Mouse (Mus musculus) lung, postnatal 0 days (tissue): ENCODE results near the gene Spi1.

Source experiments
- CTCF ChIP-seq: IDR thresholded peaks from 2 replicates; pipeline ENCODE4 v1.5.1; 2016; ENCODE audit warnings: antibody characterized with exemption, mild to moderate bottlenecking
- EP300 ChIP-seq: IDR thresholded peaks from 2 replicates; pipeline ENCODE4 v1.6.1; 2016; ENCODE audit warnings: antibody characterized with exemption, mild to moderate bottlenecking, control low read depth

DNA sequence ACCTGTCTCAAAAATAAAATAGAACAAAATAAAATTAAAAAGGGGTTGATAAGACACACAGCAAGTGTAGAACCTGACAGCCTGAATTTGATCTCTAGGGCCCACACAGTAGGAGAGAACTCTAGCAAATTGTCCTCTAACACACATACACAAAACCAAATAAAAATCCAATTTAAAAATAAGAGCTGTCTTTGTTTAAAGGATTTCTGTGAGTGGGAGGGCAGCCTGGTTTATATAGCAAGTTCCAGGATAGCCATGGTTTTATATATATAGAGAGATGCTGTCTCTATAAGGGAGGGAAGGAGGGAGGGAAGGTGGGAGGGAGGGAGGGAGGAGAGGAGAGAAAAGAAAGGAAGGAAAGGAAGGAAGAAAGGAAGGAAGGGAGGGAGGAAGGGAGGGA lies 65.9 kb downstream of the Spi1 start:
- TF ChIP-seq CTCF (no peak), EP300 (no peak)
